Mouse (Mus musculus) 416B (cell line): ENCODE data around the gene Slc36a1.

Experiments used
- DNase-seq: peaks from one replicate; pipeline ENCODE4 v3.0.0; 2011; ENCODE audit warnings: low read depth

Gene Slc36a1

GRCm38 (mm10) chr11:55209032-55209431 is 4.9 kb downstream of the Slc36a1 start:
- DNase-seq: no peak

GRCm38 (mm10) chr11:55209626-55210353 is 5.6 kb downstream of the Slc36a1 start:
- peak; percentile 44 for DNase-seq

- DNase-seq: no peak
Measured at GRCm38 (mm10) chr11:55213518-55213917, 9.4 kb downstream of the Slc36a1 start.

- no peak for DNase-seq
Measured at GRCm38 (mm10) chr11:55214161-55214560, 10.0 kb downstream of the Slc36a1 start.

GRCm38 (mm10) chr11:55214978-55215377 is 10.8 kb downstream of the Slc36a1 start:
- peak; percentile 23 for DNase-seq

- DNase-seq: no peak
Measured at GRCm38 (mm10) chr11:55216061-55216460, 11.9 kb downstream of the Slc36a1 start.

- no peak for DNase-seq
Measured at GRCm38 (mm10) chr11:55216830-55217229, 12.7 kb downstream of the Slc36a1 start.

GRCm38 (mm10) chr11:55217418-55217817 is 13.3 kb downstream of the Slc36a1 start:
- no peak for DNase-seq

- DNase-seq: no peak
Measured at GRCm38 (mm10) chr11:55217880-55218279, 13.7 kb downstream of the Slc36a1 start.

- no peak for DNase-seq
Measured at GRCm38 (mm10) chr11:55218473-55218872, 14.3 kb downstream of the Slc36a1 start.

- no peak for DNase-seq
Measured at GRCm38 (mm10) chr11:55221306-55221705, 17.2 kb downstream of the Slc36a1 start.

- DNase-seq: peak; percentile 76
Measured at GRCm38 (mm10) chr11:55231034-55231433, 26.9 kb downstream of the Slc36a1 start.

GRCm38 (mm10) chr11:55234288-55234687 is 30.1 kb downstream of the Slc36a1 start:
- DNase-seq: no peak

GRCm38 (mm10) chr11:55234791-55235190 is 30.6 kb downstream of the Slc36a1 start:
- no peak for DNase-seq

GRCm38 (mm10) chr11:55236815-55237214 is 32.7 kb downstream of the Slc36a1 start:
- DNase-seq: peak; percentile 25

- DNase-seq: no peak
Measured at GRCm38 (mm10) chr11:55239496-55239895, 35.3 kb downstream of the Slc36a1 start.

- DNase-seq: peak; percentile 89
Measured at GRCm38 (mm10) chr11:55240556-55240955, 36.4 kb downstream of the Slc36a1 start.

GRCm38 (mm10) chr11:55250527-55250926 is 46.4 kb downstream of the Slc36a1 start:
- DNase-seq: peak; percentile 47

- no peak for DNase-seq
Measured at GRCm38 (mm10) chr11:55253391-55253790, 49.2 kb downstream of the Slc36a1 start.

GRCm38 (mm10) chr11:55261105-55261504 is 57.0 kb downstream of the Slc36a1 start:
- no peak for DNase-seq

- no peak for DNase-seq
Measured at GRCm38 (mm10) chr11:55262000-55262399, 57.9 kb downstream of the Slc36a1 start.

GRCm38 (mm10) chr11:55264318-55264717 is 60.2 kb downstream of the Slc36a1 start:
- no peak for DNase-seq

GRCm38 (mm10) chr11:55265647-55266046 is 61.5 kb downstream of the Slc36a1 start:
- DNase-seq: no peak

- no peak for DNase-seq
Measured at GRCm38 (mm10) chr11:55268580-55268979, 64.4 kb downstream of the Slc36a1 start.
